Mouse (Mus musculus): ENCODE data around the gene P2rx4.

DNA sequence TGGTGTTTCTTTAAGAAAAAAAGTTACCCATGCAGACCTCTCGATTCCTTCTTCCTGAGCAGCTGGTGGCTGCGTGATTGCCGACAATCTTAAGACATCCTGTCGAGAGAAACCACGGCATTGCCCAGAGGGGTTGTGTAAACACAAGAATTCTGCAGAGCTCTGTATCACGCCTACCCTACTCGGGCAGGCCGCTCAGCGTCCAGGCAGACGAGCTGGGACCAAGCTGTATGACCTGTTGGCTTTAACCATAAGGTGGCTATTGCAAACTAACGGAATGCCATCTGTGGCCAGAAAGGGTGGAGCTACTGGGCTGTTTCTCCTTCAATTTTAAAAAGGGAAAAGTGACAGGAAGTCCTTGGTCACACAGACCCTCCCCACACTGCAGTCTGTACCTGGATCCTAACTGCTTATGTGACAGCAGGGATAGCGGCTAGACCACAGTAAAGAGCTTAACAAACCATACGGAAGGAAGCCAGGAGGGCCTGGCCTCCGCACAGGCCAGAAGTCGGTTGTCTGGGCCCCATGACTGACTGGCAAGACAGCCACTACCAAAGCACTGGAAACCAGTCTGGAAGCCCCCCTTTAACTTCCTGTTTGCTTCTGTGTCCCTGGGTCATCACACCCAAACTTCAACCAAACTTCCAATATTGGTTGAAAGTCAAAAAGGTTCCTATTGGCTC is 24.8 kb downstream of the P2rx4 start:
- no peak for TF ChIP-seq CTCF (conservative IDR thresholded peaks at IDR 0.05; ENCODE audit: low read length)
- no peak for TF ChIP-seq NANOG (IDR thresholded peaks at IDR 0.05; ENCODE audit: borderline replicate concordance, low read length)
- TF ChIP-seq POU5F1 (IDR thresholded peaks at IDR 0.05; ENCODE audit: borderline replicate concordance, low read length): no peak
